Mouse (Mus musculus): ENCODE data around the gene C3. TPM values are rescaled to one million over a fixed set of nuclear protein-coding genes. Genes with fewer than 3 reads are reported as not detected.

The C3 gene
- polyA plus RNA-seq, 1 experiment from 2014 or later, result 2.1 TPM

- Histone ChIP-seq H3K27me3 (replicated peaks; ENCODE audit: control insufficient read depth, insufficient read depth, low read length) (no peaks in the 10 kb centered on the region), H3K36me3 (ENCODE audit: control insufficient read depth, insufficient read depth, low read length) (peaks cover 4% of the 10 kb centered on the region; the same call in 1 of the 2 replicates), H3K9me3 (ENCODE audit: control insufficient read depth, low read length) (no peaks in the 10 kb centered on the region), H3K4me3 (ENCODE audit: low read length) (no peak overlapping the region), H3K9ac (ENCODE audit: low read depth, low read length) (no peak overlapping the region), H3K4me2 (ENCODE audit: low read length) (no peak overlapping the region), H3K27ac (ENCODE audit: low read depth, low read length) (no peak overlapping the region), H3K4me1 (ENCODE audit: control insufficient read depth, insufficient read depth, low read depth, low read length) (no peaks in the 10 kb centered on the region)
- peak; percentile 42; the same call in 1 of the 2 replicates for ATAC-seq
Measured at GRCm38 (mm10) chr17:57231321-57231771, 3.4 kb upstream of the C3 start.

GRCm38 (mm10) chr17:57230728-57231125 is 2.8 kb upstream of the C3 start:
- Histone ChIP-seq H3K36me3 (ENCODE audit: control insufficient read depth, insufficient read depth, low read length) (no peaks in the 10 kb centered on the region; the same call in 1 of the 2 replicates), H3K27ac (ENCODE audit: low read depth, low read length) (no peak overlapping the region), H3K4me2 (ENCODE audit: low read length) (no peak overlapping the region), H3K4me3 (ENCODE audit: low read length) (no peak overlapping the region), H3K27me3 (replicated peaks; ENCODE audit: control insufficient read depth, insufficient read depth, low read length) (no peaks in the 10 kb centered on the region), H3K9me3 (ENCODE audit: control insufficient read depth, low read length) (no peaks in the 10 kb centered on the region), H3K9ac (ENCODE audit: low read depth, low read length) (no peak overlapping the region), H3K4me1 (ENCODE audit: control insufficient read depth, insufficient read depth, low read depth, low read length) (no peaks in the 10 kb centered on the region)
- 70% methylated on average over 5 of the region's 6 CpGs for WGBS
- ATAC-seq, result no peak

GRCm38 (mm10) chr17:57229851-57230727 is 2.2 kb upstream of the C3 start:
- Histone ChIP-seq H3K9me3 (ENCODE audit: control insufficient read depth, low read length) (no peaks in the 10 kb centered on the region), H3K4me1 (ENCODE audit: control insufficient read depth, insufficient read depth, low read depth, low read length) (no peaks in the 10 kb centered on the region), H3K27ac (ENCODE audit: low read depth, low read length) (no peak overlapping the region), H3K9ac (ENCODE audit: low read depth, low read length) (no peak overlapping the region), H3K27me3 (replicated peaks; ENCODE audit: control insufficient read depth, insufficient read depth, low read length) (no peaks in the 10 kb centered on the region), H3K4me2 (ENCODE audit: low read length) (no peak overlapping the region), H3K36me3 (ENCODE audit: control insufficient read depth, insufficient read depth, low read length) (no peaks in the 10 kb centered on the region; the same call in 1 of the 2 replicates), H3K4me3 (ENCODE audit: low read length) (no peak overlapping the region)
- 75% methylated on average over 15 of the region's 15 CpGs for WGBS
- no peak for ATAC-seq

- Histone ChIP-seq H3K4me2 (ENCODE audit: low read length) (no peak overlapping the region), H3K9ac (ENCODE audit: low read depth, low read length) (no peak overlapping the region), H3K27me3 (replicated peaks; ENCODE audit: control insufficient read depth, insufficient read depth, low read length) (no peaks in the 10 kb centered on the region), H3K4me1 (ENCODE audit: control insufficient read depth, insufficient read depth, low read depth, low read length) (no peaks in the 10 kb centered on the region), H3K4me3 (ENCODE audit: low read length) (no peak overlapping the region), H3K9me3 (ENCODE audit: control insufficient read depth, low read length) (no peaks in the 10 kb centered on the region), H3K27ac (ENCODE audit: low read depth, low read length) (no peak overlapping the region), H3K36me3 (ENCODE audit: control insufficient read depth, insufficient read depth, low read length) (no peaks in the 10 kb centered on the region)
- ATAC-seq, result no peak
- 89% methylated on average over 3 of the region's 3 CpGs for WGBS
Measured at GRCm38 (mm10) chr17:57228873-57229272, 937 bp upstream of the C3 start.

GRCm38 (mm10) chr17:57227468-57227867 is 468 bp downstream of the C3 start:
- Histone ChIP-seq H3K9me3 (ENCODE audit: control insufficient read depth, low read length) (no peaks in the 10 kb centered on the region), H3K4me2 (ENCODE audit: low read length) (no peak overlapping the region), H3K27me3 (replicated peaks; ENCODE audit: control insufficient read depth, insufficient read depth, low read length) (no peaks in the 10 kb centered on the region), H3K27ac (ENCODE audit: low read depth, low read length) (no peak overlapping the region), H3K4me1 (ENCODE audit: control insufficient read depth, insufficient read depth, low read depth, low read length) (no peaks in the 10 kb centered on the region), H3K36me3 (ENCODE audit: control insufficient read depth, insufficient read depth, low read length) (no peaks in the 10 kb centered on the region), H3K4me3 (ENCODE audit: low read length) (no peak overlapping the region), H3K9ac (ENCODE audit: low read depth, low read length) (no peak overlapping the region)
- no peak for ATAC-seq
- 93% methylated on average over 2 of the region's 2 CpGs for WGBS

- Histone ChIP-seq H3K36me3 (ENCODE audit: control insufficient read depth, insufficient read depth, low read length) (no peaks in the 10 kb centered on the region), H3K27me3 (replicated peaks; ENCODE audit: control insufficient read depth, insufficient read depth, low read length) (no peaks in the 10 kb centered on the region), H3K9ac (ENCODE audit: low read depth, low read length) (no peak overlapping the region), H3K4me3 (ENCODE audit: low read length) (no peak overlapping the region), H3K4me1 (ENCODE audit: control insufficient read depth, insufficient read depth, low read depth, low read length) (no peaks in the 10 kb centered on the region; the same call in 1 of the 2 replicates), H3K27ac (ENCODE audit: low read depth, low read length) (no peak overlapping the region), H3K4me2 (ENCODE audit: low read length) (no peak overlapping the region), H3K9me3 (ENCODE audit: control insufficient read depth, low read length) (no peaks in the 10 kb centered on the region)
- WGBS, result 73% methylated on average over 9 of the region's 9 CpGs
- no peak for ATAC-seq
Measured at GRCm38 (mm10) chr17:57223313-57223712, 4.6 kb downstream of the C3 start.

- Histone ChIP-seq H3K27ac (ENCODE audit: low read depth, low read length) (no peak overlapping the region), H3K9ac (ENCODE audit: low read depth, low read length) (no peak overlapping the region), H3K9me3 (ENCODE audit: control insufficient read depth, low read length) (no peaks in the 10 kb centered on the region), H3K27me3 (replicated peaks; ENCODE audit: control insufficient read depth, insufficient read depth, low read length) (no peaks in the 10 kb centered on the region), H3K4me2 (ENCODE audit: low read length) (no peak overlapping the region), H3K4me3 (ENCODE audit: low read length) (no peak overlapping the region), H3K4me1 (ENCODE audit: control insufficient read depth, insufficient read depth, low read depth, low read length) (no peaks in the 10 kb centered on the region; the same call in 1 of the 2 replicates), H3K36me3 (ENCODE audit: control insufficient read depth, insufficient read depth, low read length) (no peaks in the 10 kb centered on the region)
- 94% methylated on average over 4 of the region's 4 CpGs for WGBS
- ATAC-seq, result no peak
Measured at GRCm38 (mm10) chr17:57221911-57222310, 6.0 kb downstream of the C3 start.

- Histone ChIP-seq H3K9me3 (ENCODE audit: control insufficient read depth, low read length) (no peaks in the 10 kb centered on the region), H3K36me3 (ENCODE audit: control insufficient read depth, insufficient read depth, low read length) (no peaks in the 10 kb centered on the region), H3K4me2 (ENCODE audit: low read length) (no peak overlapping the region), H3K4me3 (ENCODE audit: low read length) (no peak overlapping the region), H3K27ac (ENCODE audit: low read depth, low read length) (no peak overlapping the region), H3K27me3 (replicated peaks; ENCODE audit: control insufficient read depth, insufficient read depth, low read length) (no peaks in the 10 kb centered on the region), H3K9ac (ENCODE audit: low read depth, low read length) (no peak overlapping the region), H3K4me1 (ENCODE audit: control insufficient read depth, insufficient read depth, low read depth, low read length) (no peaks in the 10 kb centered on the region; the same call in 1 of the 2 replicates)
- ATAC-seq, result no peak
- 10% methylated on average over 3 of the region's 3 CpGs for WGBS
Measured at GRCm38 (mm10) chr17:57219884-57220207, 8.1 kb downstream of the C3 start.

GRCm38 (mm10) chr17:57219167-57219883 is 8.6 kb downstream of the C3 start:
- H3K4me3 ChIP-seq (ENCODE audit: low read length), result no peak overlapping the region
- H3K9ac ChIP-seq (ENCODE audit: low read depth, low read length), result no peak overlapping the region
- H3K36me3 ChIP-seq (ENCODE audit: control insufficient read depth, insufficient read depth, low read length), result no peaks in the 10 kb centered on the region
- WGBS, result 23% methylated on average over 11 of the region's 11 CpGs
- H3K4me2 ChIP-seq (ENCODE audit: low read length), result no peak overlapping the region
- H3K9me3 ChIP-seq (ENCODE audit: control insufficient read depth, low read length), result no peaks in the 10 kb centered on the region
- H3K27ac ChIP-seq (ENCODE audit: low read depth, low read length), result no peak overlapping the region
- H3K4me1 ChIP-seq (ENCODE audit: control insufficient read depth, insufficient read depth, low read depth, low read length), result no peaks in the 10 kb centered on the region; the same call in 1 of the 2 replicates
- no peaks in the 10 kb centered on the region for H3K27me3 ChIP-seq (replicated peaks; ENCODE audit: control insufficient read depth, insufficient read depth, low read length)
- ATAC-seq, result no peak
